Mouse (Mus musculus): Measurements from ENCODE around the gene Nkx1-2. TPM values are rescaled to one million over a fixed set of nuclear protein-coding genes. Genes with fewer than 3 reads are reported as not detected.

The Nkx1-2 gene
- polyA plus RNA-seq, 2 experiments: 0.01 TPM; not detected in 1

- no peak overlapping the region for H3K4me3 ChIP-seq (ENCODE audit: insufficient read depth in 1 of 2, low read depth in 2 of 2, low read length in 2 of 2)
- no peaks in the 10 kb centered on the region for H3K36me3 ChIP-seq (replicated peaks; ENCODE audit: control insufficient read depth, insufficient read depth, low read depth)
- no peak for ATAC-seq (ENCODE audit: insufficient read depth)
- no peaks in the 10 kb centered on the region for H3K9me3 ChIP-seq (ENCODE audit: control insufficient read depth, low read length)
- no peak overlapping the region for H3K9ac ChIP-seq (replicated peaks)
- H3K4me2 ChIP-seq (ENCODE audit: low read depth): no peak overlapping the region
- DNase-seq (ENCODE audit: low read depth in 3 of 3, low spot score in 3 of 3): no peak
- 67% methylated on average over 4 of the region's 4 CpGs for WGBS (ENCODE audit: insufficient replicate concordance)
- H3K4me1 ChIP-seq (replicated peaks; ENCODE audit: control insufficient read depth in 2 of 2, insufficient read depth in 2 of 2, low read length in 1 of 2): no peaks in the 10 kb centered on the region; a peak in 1 of 4 replicates
- no peak for TF ChIP-seq EP300 (IDR thresholded peaks at IDR 0.05; ENCODE audit: low read depth)
- peaks cover 41% of the 10 kb centered on the region for H3K27me3 ChIP-seq (ENCODE audit: control insufficient read depth, insufficient read depth, low read length)
- no peak overlapping the region for H3K27ac ChIP-seq
Measured at GRCm38 (mm10) chr7:132604720-132605119, 5.3 kb upstream of the Nkx1-2 start.

GRCm38 (mm10) chr7:132600926-132601325 lies 1.5 kb upstream of the Nkx1-2 start:
- H3K4me2 ChIP-seq (ENCODE audit: low read depth): no peak overlapping the region
- no peak overlapping the region for H3K9ac ChIP-seq (replicated peaks)
- peaks cover 0 to 8% of the 10 kb centered on the region in 2 experiments; a peak in 3 of 4 replicates for H3K4me1 ChIP-seq (replicated peaks; ENCODE audit: control insufficient read depth in 2 of 2, insufficient read depth in 2 of 2, low read length in 1 of 2)
- H3K9me3 ChIP-seq (ENCODE audit: control insufficient read depth, low read length): no peaks in the 10 kb centered on the region
- ATAC-seq (ENCODE audit: insufficient read depth): no peak
- 12% methylated on average over 8 of the region's 8 CpGs for WGBS (ENCODE audit: insufficient replicate concordance)
- H3K36me3 ChIP-seq (replicated peaks; ENCODE audit: control insufficient read depth, insufficient read depth, low read depth): no peaks in the 10 kb centered on the region
- no peak overlapping the region for H3K4me3 ChIP-seq (ENCODE audit: insufficient read depth in 1 of 2, low read depth in 2 of 2, low read length in 2 of 2)
- TF ChIP-seq CTCF (IDR thresholded peaks at IDR 0.05; ENCODE audit: low read depth) (no peak), EP300 (IDR thresholded peaks at IDR 0.05; ENCODE audit: low read depth) (no peak)
- no peak overlapping the region for H3K27ac ChIP-seq
- peaks cover 77% of the 10 kb centered on the region for H3K27me3 ChIP-seq (ENCODE audit: control insufficient read depth, insufficient read depth, low read length)
- no peak for DNase-seq (ENCODE audit: low read depth in 3 of 3, low spot score in 3 of 3)

- Histone ChIP-seq H3K4me2 (ENCODE audit: low read depth) (peak overlapping the region; percentile 16), H3K27me3 (ENCODE audit: control insufficient read depth, insufficient read depth, low read length) (peaks cover 78% of the 10 kb centered on the region), H3K4me1 (replicated peaks; ENCODE audit: control insufficient read depth in 2 of 2, insufficient read depth in 2 of 2, low read length in 1 of 2) (peaks cover under 1 to 12% of the 10 kb centered on the region in 2 experiments; a peak in 3 of 4 replicates), H3K9ac (replicated peaks) (no peak overlapping the region), H3K36me3 (replicated peaks; ENCODE audit: control insufficient read depth, insufficient read depth, low read depth) (no peaks in the 10 kb centered on the region), H3K4me3 (ENCODE audit: insufficient read depth in 1 of 2, low read depth in 2 of 2, low read length in 2 of 2) (no peak overlapping the region), H3K27ac (no peak overlapping the region), H3K9me3 (ENCODE audit: control insufficient read depth, low read length) (no peaks in the 10 kb centered on the region)
- ATAC-seq (ENCODE audit: insufficient read depth) (no peak), DNase-seq (ENCODE audit: low read depth in 3 of 3, low spot score in 3 of 3) (no peak)
- TF ChIP-seq CTCF (IDR thresholded peaks at IDR 0.05; ENCODE audit: low read depth) (no peak), EP300 (IDR thresholded peaks at IDR 0.05; ENCODE audit: low read depth) (no peak)
- WGBS (ENCODE audit: insufficient replicate concordance): 2% methylated on average over 9 of the region's 9 CpGs
Measured at GRCm38 (mm10) chr7:132600026-132600425, 589 bp upstream of the Nkx1-2 start.

GRCm38 (mm10) chr7:132597251-132598041 lies 2.0 kb downstream of the Nkx1-2 start:
- Histone ChIP-seq H3K4me2 (ENCODE audit: low read depth) (peak overlapping the region; percentile 77), H3K4me3 (ENCODE audit: insufficient read depth in 1 of 2, low read depth in 2 of 2, low read length in 2 of 2) (peak overlapping the region; percentile 49 to 55), H3K4me1 (replicated peaks; ENCODE audit: control insufficient read depth in 2 of 2, insufficient read depth in 2 of 2, low read length in 1 of 2) (peaks cover 3 to 16% of the 10 kb centered on the region in 2 experiments; a peak in 3 of 4 replicates), H3K36me3 (replicated peaks; ENCODE audit: control insufficient read depth, insufficient read depth, low read depth) (no peaks in the 10 kb centered on the region), H3K27ac (no peak overlapping the region), H3K27me3 (ENCODE audit: control insufficient read depth, insufficient read depth, low read length) (peaks cover 64% of the 10 kb centered on the region), H3K9me3 (ENCODE audit: control insufficient read depth, low read length) (no peaks in the 10 kb centered on the region), H3K9ac (replicated peaks) (no peak overlapping the region; the same call in 1 of the 2 replicates)
- ATAC-seq (ENCODE audit: insufficient read depth) (peak; percentile 60; the same call in 1 of the 2 replicates), DNase-seq (ENCODE audit: low read depth in 3 of 3, low spot score in 3 of 3) (no peak)
- TF ChIP-seq CTCF (IDR thresholded peaks at IDR 0.05; ENCODE audit: low read depth): no peak
- TF ChIP-seq EP300 (IDR thresholded peaks at IDR 0.05; ENCODE audit: low read depth): no peak
- under 1% methylated on average over 50 of the region's 60 CpGs for WGBS (ENCODE audit: insufficient replicate concordance)

- peak overlapping the region; percentile 49 to 55 for H3K4me3 ChIP-seq (ENCODE audit: insufficient read depth in 1 of 2, low read depth in 2 of 2, low read length in 2 of 2)
- H3K27me3 ChIP-seq (ENCODE audit: control insufficient read depth, insufficient read depth, low read length): peaks cover 56% of the 10 kb centered on the region
- H3K9me3 ChIP-seq (ENCODE audit: control insufficient read depth, low read length): no peaks in the 10 kb centered on the region
- H3K27ac ChIP-seq: no peak overlapping the region
- H3K9ac ChIP-seq (replicated peaks): no peak overlapping the region
- ATAC-seq (ENCODE audit: insufficient read depth) (peak; percentile 41; the same call in 1 of the 2 replicates), DNase-seq (ENCODE audit: low read depth in 3 of 3, low spot score in 3 of 3) (no peak)
- peaks cover 3 to 16% of the 10 kb centered on the region in 2 experiments; a peak in 3 of 4 replicates for H3K4me1 ChIP-seq (replicated peaks; ENCODE audit: control insufficient read depth in 2 of 2, insufficient read depth in 2 of 2, low read length in 1 of 2)
- 5% methylated on average over 26 of the region's 26 CpGs for WGBS (ENCODE audit: insufficient replicate concordance)
- peak overlapping the region; percentile 77 for H3K4me2 ChIP-seq (ENCODE audit: low read depth)
- H3K36me3 ChIP-seq (replicated peaks; ENCODE audit: control insufficient read depth, insufficient read depth, low read depth): no peaks in the 10 kb centered on the region
- TF ChIP-seq CTCF (IDR thresholded peaks at IDR 0.05; ENCODE audit: low read depth) (peak; percentile 54), EP300 (IDR thresholded peaks at IDR 0.05; ENCODE audit: low read depth) (no peak)
Measured at GRCm38 (mm10) chr7:132596557-132597250, 2.7 kb downstream of the Nkx1-2 start.

Data from liver, embryonic 14.5 days (tissue).